Mouse (Mus musculus) spleen, embryonic (tissue): ENCODE results near the gene Zfp341.

Source experiments
- CTCF ChIA-PET: fragments of 350-600 bp; sonication (Branson Sonifier 250); formaldehyde crosslinking; loops from one replicate; lab custom pipeline; 2022; lab: Charles Lee

The Zfp341 gene

DNA sequence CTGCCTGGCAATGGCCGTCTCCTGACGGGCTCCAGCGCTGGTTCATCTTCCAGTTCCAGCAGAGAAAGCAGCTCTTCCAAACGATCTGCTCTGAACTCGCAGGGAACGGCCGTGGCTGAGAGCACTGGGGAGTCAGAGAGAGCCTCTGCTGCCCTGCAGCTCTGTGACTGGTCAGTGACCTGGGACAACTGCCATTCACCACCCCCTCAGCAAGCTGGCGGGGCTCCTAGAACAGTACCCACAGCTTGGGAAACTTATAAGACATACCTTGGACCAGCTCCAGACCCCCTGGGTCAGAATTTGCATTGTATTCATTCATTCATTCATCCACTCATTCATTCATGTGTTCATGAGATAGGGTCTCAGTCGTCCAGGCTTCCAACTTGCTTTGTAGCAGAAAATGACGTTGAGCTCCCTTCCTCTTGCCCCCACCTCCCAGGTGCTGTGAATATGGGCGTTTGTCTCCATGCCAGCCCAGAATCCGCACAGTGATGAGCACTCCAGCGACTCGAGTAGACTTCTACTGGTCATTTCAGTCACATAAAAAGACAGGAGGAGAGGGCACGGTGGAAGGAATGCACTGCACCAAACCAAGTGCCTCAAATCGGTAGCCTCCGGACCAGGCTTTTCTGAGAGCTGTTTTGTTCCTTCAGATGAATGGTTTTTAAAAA lies 28.0 kb upstream of the Zfp341 start:
- CTCF ChIA-PET = interaction anchor here (1.0 kb wide), 1 partner anchor 11 kb away, joined by 4 read pairs; no protein-coding TSS in a partner anchor

DNA sequence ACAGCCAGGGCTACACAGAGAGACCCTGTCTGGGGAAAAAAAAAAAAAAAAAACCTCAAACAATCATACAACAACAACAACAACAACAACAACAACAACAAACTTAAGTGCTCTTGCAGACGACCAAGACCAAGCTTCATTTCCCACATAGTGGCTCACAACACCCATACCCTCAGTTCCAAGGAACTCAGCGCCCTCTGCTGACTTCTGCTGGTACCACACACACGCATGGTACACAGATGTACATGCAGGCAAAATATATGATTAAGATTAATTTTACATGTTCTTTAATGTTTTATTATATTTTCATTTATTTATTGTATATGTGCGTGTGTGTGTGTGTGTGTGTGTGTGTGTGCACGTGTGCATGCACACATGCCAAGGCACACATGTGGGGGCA lies 26.7 kb upstream of the Zfp341 start:
- CTCF ChIA-PET = interaction anchor here (0.6 kb wide), 1 partner anchor 165 kb away, joined by 3 read pairs; no protein-coding TSS in a partner anchor

DNA sequence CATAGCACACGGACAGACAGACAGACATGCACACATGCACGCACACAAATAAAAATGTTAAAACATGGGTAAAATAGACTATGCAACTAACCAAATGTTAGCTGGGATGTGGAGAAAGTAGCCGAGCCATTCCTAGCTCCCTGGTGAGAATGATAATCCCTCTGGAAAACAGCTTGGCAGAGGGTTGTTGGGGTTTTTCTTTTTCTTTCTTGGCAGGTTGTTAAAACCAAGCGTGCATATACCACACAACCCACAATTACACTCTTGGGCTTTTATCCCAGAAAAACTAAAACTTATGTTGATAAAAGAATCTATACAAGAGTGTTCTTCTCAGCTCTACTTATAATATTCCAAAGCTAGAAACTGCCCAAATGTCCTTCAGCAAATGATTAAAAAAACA lies 24.0 kb upstream of the Zfp341 start:
- CTCF ChIA-PET = no interaction called here

DNA sequence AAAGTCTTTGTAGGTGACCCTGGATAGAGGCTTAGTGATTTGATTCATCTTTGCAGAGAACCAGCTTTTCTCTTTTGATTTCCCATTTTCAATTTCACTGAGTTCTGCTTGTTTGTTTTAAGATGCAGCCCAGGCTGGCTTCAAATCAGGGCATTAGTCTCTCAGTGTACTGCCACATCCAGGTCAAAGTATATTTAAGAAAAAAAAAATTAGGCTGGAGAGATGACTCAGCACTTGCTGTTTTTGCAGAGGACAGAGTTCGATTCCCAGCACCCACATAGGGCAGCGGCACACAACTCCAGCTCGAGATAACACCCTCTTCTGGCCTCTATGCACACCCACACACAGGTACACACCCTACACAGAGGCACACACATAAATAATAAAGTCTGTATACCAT lies 21.9 kb upstream of the Zfp341 start:
- CTCF ChIA-PET = no interaction called here

DNA sequence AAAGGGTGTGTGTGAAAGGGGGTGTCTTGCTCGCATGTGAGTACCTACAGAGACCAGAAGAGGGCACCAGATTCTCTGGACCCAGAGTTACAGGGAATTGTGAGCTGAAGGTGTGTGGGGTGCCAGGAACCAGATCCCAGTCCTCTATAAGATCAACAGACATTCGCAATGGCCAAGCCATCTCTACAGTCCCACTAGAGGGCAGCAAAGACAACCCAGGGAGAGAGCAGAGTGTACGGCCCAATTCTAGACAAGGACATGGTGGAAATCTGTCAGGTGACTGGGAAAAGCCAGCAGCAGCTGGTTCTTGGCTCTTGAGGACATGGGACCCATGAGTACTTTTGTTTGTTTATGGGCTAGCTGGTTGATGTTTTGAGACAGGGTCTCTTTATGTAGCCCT lies 20.1 kb upstream of the Zfp341 start:
- CTCF ChIA-PET = interaction anchor here (1.4 kb wide), 1 partner anchor 18 kb away, joined by 7 read pairs; no protein-coding TSS in a partner anchor

DNA sequence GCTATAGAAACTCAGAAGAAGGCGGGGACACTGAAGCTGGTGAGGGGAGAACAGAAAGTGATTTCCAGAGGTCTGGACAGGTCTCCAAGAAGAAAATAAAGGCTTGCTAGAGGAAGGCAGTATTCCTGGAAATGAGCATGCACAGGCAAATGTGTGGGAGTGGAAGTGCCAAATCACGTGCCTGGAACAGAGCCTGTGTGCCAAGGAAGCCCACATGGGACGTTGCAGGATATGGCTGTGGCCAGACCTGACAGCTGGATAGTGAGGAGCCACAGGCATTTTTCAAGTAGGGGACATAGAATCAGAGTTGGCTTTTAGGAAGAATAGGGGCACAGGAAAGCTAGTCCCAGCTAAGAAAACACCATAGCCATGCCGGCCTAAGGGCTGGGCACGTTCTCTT lies 17.3 kb upstream of the Zfp341 start:
- CTCF ChIA-PET = interaction anchor here (0.9 to 1.1 kb wide), 2 partner anchors 11 to 15 kb away, joined by 4 to 5 read pairs; no protein-coding TSS in a partner anchor

DNA sequence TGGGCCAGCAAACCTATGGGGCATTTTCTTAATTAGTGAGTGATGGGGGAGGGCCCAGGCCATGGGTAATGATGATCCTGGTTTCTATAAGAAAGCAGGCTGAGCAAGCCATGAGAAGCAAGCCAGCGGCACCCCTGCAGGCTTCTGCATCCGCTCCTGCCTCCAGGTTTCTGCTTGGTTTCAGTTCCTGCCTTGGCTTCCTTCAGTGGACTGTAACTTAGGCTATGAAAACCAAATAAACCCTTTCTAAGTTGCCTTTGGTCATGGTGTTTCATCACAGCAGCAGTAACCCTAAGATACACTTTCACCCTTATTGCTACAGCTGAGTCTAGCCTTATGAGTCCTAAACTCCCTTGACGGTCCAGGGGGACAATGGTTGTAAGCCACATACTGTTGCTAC lies 15.7 kb upstream of the Zfp341 start:
- CTCF ChIA-PET = interaction anchor here (0.6 kb wide), 1 partner anchor 22 kb away, joined by 3 read pairs; no protein-coding TSS in a partner anchor

DNA sequence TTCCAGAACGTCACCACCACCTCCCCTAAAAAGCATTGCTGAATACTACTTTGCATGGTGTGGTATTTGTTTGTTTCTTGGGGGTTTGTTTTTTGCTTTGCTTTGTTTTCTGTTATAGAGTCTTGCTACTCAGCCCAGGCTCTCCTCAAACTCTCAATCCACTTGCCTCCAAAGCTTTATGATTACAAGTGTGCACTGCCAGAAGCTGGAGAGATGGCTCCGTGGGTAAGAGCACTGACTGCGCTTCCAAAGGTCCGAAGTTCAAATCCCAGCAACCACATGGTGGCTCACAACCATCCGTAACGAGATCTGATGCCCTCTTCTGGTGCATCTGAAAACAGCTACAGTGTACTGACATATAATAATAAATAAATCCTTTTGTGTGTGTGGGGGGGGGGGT lies 12.5 kb upstream of the Zfp341 start:
- CTCF ChIA-PET = interaction anchor here (0.6 kb wide), 1 partner anchor 1936 kb away, joined by 4 read pairs; no protein-coding TSS in a partner anchor

DNA sequence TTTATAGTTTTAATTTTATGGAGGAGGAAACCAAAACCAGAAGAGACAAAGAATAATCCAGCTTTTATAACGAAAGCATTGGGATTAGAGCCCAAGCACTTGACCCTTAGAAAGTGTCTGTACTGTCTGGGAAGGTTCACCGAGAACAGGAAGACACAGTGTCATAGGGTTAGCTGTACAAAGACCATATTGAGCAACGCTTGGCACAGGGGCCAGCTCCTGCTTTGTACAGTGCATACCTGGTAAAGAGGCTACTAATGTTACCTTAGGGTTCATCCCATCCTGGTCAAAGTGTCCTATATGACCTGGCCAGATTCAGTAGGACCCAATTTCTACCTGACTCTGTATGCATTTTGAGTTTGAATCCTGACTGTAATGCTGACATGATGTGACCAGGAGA lies 11.8 kb upstream of the Zfp341 start:
- CTCF ChIA-PET = no interaction called here

DNA sequence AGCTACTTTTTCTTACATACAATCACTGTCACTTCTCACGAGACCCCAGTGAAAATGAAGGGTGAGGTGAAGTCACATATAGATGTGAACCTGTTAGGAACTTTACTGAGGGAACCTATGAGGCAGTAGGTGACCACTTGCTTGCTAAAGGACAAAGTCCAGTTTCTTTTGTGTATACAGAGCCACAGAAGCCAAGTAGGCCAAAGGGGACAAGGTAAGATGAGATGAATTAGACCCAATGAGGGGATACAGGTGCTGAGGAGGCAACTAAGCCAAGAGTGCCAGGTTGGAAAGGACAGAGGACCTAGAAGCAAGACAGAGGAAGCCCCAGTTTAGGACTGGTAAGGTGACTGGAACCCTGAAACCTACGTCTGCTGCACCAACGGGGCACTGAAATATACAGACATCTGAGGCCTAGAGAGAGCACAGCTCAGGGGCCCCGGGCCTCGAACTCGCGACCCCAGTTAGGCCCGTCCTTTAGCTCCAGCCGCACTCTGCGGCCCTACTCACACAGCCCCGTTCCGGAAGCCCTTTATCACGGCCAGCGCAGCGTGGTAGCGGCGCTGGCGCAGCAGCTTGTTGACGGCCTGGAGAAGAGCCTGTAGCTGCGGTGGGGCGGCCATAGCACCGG lies 10.0 kb upstream of the Zfp341 start:
- CTCF ChIA-PET = interaction anchor here (0.5 kb wide), 1 partner anchor 149 kb away, joined by 6 read pairs; no protein-coding TSS in a partner anchor

DNA sequence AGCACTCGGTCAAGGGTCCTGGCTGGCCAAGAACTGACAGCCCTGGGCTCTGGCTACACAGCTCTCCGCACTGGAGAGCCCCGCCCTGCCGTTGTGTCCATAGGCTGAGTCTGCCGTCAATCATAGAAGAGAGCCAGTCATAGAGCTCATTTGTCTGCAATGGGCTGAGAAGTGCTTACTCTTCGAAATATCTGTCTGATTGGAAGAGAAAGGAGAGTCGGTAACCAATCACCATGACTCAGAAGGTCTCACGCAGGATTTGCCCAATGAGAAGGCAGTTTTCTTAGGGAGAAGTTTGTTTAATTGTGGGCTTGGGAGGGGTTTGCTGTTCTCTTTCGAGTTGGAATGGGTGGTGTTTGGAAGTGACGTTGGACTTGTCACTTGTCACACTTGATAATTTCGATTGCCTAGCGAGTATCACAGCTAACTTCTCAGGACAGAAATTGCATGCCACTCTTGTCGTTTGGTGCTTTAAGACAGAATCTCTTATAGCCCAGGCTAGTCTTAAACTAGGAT lies 9.4 kb upstream of the Zfp341 start, which contains the start of gene Pxmp4:
TSS of gene Pxmp4 (minus strand) at position 71 of the 516 bp plus-strand sequence.
- CTCF ChIA-PET = interaction anchor here (0.5 kb wide), 1 partner anchor 150 kb away, joined by 6 read pairs; no protein-coding TSS in a partner anchor

DNA sequence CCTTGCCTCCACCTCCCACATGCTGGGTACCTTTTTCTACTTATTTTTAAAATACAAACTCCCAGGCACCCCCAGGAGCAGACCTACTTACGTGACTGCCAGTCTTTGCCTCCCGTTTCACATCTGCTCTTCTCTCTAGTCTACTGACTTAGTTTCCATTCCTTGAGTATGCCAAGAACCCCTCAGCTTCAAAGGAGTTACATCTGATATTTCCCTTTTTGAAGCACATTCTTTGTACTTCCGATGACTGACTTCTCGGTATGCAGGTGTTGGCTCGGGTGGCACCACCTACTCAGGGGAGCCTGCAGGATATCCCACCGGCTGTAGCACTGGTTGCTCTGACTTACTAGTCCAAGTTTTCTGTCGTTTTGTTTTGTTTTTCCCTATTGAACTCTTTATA lies 8.9 kb upstream of the Zfp341 start:
- CTCF ChIA-PET = no interaction called here

DNA sequence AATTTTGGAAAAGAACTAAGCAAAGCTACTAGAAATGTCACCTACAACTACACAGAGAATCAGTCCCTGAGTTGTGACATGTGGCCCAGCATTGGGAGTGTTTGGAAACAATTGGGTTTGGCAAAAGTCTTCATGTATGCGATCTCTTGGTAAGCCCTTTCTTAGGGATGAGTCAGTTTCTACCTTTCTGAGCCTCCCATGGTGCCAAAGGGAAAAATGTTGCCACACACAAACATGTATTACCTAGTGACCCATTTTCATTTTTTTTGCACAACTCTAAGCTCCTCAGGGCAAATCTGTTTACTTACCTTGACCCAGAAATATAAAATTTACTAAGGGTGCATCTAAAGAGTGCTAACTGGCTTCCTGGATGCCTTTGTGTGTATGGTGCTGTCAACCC lies 6.1 kb upstream of the Zfp341 start:
- CTCF ChIA-PET = no interaction called here

DNA sequence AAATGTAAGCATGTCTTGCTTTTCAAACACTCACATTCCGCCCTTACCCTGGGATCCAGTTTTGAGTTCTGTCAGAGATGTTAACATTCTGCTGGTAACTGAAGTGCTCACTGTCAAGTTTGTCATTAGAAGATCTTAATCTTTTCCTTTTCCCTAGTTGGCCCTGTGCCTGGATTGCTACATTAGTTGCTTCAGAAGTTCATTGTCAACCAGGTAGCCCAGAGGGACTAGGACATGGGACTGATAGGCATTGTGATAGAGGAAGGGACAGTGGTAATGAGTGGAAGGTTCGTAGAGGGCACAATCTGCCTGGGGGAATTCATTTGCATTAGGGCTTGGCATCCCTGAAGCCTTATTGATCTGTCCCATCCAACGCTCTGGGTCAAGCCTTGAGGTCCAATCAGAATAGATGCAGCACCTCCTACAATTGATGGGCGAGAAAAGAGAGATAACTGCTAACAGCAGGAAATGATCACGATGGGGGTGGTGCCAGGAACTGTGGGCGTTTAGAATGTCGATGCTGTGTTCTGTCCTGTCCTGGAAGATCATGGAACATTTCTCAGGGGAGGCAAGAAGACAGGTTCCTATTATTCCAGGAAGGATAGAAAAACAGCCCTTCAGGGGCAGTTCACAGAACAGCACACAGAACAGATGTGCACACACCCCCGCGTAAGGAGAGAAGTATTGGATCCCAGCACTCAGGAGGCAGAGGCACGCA lies 3.9 kb upstream of the Zfp341 start:
- CTCF ChIA-PET = no interaction called here

DNA sequence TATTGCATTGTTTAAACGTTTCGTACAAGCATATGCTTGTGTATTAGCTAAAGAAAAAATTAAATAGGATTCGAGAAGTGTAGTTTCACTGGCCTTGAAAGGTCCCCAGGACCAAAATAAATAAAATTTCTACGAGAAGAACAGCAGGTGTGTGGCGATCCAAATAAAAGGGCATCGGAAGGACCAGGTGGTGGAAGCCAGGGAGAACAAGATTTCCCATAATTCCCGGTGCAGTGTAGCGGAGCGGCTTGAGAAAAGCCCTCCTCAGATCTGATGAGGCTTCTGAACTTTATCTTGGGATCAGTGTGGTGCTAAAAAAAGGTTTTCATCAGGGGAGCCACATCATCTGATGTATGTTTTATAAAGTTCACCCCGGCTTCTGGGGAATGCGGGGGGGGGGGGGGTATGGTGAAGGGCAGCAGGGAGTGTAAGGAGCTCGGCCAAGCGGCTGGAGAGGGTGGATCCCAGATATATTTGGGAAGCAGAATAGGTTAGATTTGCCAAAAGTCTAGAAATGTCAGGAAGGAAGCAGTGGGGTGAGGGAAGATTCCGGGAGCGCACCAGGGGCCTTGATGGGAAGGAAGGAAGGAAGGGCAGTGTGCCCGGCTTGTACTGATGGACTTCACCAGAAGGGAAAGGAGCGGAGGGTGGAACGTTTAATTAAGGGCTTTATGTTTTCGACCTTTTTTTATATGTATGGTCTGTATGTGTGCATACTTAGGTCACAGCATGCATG lies 1.9 kb downstream of the Zfp341 start:
- CTCF ChIA-PET = interaction anchor here (0.7 kb wide), 1 partner anchor 1255 kb away, joined by 3 read pairs; no protein-coding TSS in a partner anchor

DNA sequence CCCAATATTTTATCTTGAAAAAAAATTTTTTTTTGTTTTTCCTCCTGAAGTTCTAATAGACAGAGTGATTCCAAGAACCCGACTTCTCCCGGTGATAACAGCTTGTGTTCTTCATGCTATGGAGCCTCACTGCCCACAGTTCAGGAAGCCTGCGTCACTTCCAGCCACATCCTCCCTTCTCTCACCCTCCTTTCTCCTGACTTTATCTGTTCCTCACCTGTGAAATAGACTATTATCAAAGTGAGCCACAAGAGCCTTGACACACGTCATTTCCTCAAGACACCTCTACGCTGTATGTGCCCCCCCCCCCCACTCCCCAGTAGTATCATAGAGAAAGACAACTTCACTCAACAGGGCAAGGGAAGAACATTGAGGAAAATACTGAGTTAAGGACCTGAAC lies 2.6 kb downstream of the Zfp341 start:
- CTCF ChIA-PET = no interaction called here

DNA sequence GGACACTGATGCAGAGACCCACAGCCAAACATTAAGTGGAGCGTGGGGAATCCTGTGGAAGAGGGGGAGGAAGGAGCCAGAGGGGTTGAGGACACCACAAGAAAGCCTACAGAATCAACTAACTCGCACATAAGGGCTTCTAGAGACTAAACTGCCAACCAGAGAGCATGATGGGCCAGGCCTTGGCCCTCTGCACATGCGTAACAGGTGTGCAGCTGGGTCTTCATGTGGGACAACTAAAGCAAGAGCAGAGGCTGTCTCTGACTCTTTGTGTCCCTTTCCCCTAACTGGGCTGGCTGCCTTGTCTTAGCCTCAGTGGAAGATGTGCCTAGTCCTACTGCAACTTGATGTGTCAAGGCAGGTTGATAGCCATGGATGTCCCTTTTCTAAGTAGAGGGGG lies 4.0 kb downstream of the Zfp341 start:
- CTCF ChIA-PET = no interaction called here

DNA sequence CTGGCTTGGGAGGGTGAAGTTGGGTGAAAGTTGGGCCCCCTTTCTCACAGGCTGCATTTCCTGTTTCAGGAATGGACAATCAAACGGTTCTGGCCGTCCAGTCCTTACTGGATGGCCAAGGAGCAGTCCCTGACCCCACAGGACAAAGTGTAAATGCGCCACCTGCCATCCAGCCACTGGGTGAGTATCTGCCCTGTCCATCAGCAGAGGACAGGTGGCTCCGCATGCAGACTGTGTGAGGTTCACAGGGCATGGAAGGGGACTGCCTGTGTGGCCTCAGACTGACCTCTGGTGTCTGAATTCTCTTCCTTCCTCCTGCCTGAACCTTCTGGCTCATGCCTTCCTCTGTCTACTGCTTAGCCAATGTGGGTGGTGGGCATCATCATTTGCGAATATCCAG lies 8.6 kb downstream of the Zfp341 start:
- CTCF ChIA-PET = no interaction called here

DNA sequence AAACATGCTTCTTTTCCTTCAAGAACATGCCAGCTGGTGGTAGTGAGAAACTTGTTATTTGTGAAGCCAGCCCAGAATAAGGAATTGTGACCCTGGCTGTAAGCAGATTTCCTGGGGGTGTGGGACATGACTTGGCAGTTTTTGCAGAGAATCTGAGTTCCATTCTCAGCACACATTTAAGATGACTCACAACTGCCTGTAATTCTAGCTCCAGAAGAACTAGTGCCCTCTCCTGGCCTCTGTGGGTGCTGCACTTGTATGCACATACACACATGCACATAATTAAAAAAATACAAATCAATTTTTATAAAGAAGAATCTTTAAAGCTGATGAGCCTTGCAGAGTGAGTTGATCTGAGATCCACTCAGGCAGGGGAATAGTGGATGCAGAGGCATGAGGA lies 11.0 kb downstream of the Zfp341 start:
- CTCF ChIA-PET = no interaction called here

DNA sequence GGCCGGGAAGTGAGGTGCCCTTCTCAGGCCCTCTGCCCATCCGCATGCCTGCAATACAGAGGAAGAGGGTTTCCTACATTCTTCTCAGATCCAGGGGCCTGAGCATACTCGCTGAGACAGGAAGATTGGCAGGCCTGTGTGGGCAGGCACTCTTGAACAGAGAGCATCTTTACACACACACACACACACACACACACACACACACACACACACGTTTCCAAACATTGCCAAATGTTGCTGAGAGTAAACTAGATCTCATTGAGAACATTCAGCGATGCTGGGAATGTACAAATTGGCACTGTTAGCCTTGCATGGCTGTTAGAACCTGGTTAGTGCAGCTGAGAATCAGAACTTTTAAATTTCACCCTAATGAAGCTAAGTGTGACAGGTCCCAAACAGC lies 17.4 kb downstream of the Zfp341 start:
- CTCF ChIA-PET = no interaction called here

DNA sequence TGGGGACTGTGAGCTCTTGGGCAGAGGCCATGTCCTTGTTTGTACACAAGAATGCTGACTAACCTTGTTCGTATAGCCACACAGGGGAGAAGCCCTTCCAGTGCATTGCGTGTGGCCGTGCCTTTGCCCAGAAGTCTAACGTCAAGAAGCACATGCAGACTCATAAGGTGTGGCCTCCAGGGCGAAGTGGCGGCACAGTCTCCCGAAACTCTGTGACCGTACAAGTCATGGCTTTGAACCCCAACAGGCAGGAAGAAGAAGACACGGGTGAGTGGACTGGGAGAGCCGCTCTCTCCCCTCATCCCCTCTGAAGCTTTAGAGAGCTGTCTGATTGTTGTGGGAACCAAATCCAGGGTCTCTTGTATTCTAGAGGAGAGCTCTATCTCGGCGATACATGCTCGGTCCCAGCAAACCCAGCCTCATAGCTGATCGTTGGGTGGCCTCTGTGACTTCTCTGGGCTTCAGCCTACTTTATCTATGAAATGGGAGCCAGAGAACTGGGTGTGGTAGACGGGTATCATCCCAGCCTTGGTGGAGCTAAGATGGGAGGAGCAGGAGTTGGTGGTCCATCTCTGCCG lies 19.2 kb downstream of the Zfp341 start:
- CTCF ChIA-PET = no interaction called here
